Mouse (Mus musculus) forebrain, embryonic 14.5 days (tissue): ENCODE measurements at regions not wholly inside any gene's neighbourhood (a gene's known extent, or its start where the extent isn't known, plus 50 kb on each side); places are given as distances from the start of the nearest gene placed in this dataset.
"Not testable (repeated sequence)": the region's sequence is repeated elsewhere in the genome, so short reads cannot be mapped to it uniquely, and the experiment has no call there.

Experiments
- ATAC-seq: fragments of 200-750 bp; cut with Nextera tagmentation; 2 replicates; pipeline ENCODE4 v1.8.0; 2017; ENCODE audit warnings: mild to moderate bottlenecking, moderate library complexity
- DNase-seq: peaks from one replicate; pipeline ENCODE4 v3.0.0-alpha.2; 2015; ENCODE audit warnings: low spot score
- H3K27ac ChIP-seq: fragments of 300-500 bp; sonication (generic); 2 replicates; pipeline ENCODE4 v1.5.1; 2014; ENCODE audit warnings: low read depth, mild to moderate bottlenecking, control low read depth, low read length, moderate library complexity
- H3K27me3 ChIP-seq: fragments of 300-500 bp; sonication (generic); replicated peaks from 2 replicates; pipeline ENCODE4 v1.6.1; 2014; ENCODE audit warnings: low read length, control low read depth, mixed read lengths; ENCODE audit not compliant: control insufficient read depth, insufficient read depth
- H3K36me3 ChIP-seq: fragments of 300-500 bp; sonication (generic); 2 replicates; pipeline ENCODE4 v1.6.1; 2014; ENCODE audit warnings: low read length, control low read depth; ENCODE audit not compliant: control insufficient read depth, insufficient read depth
- H3K4me1 ChIP-seq: fragments of 300-500 bp; sonication (generic); 2 replicates; pipeline ENCODE4 v1.6.1; 2014; ENCODE audit warnings: antibody characterized with exemption, low read length, control low read depth; ENCODE audit not compliant: control insufficient read depth, insufficient read depth
- H3K4me2 ChIP-seq: fragments of 300-500 bp; sonication (generic); 2 replicates; pipeline ENCODE4 v1.6.1; 2014; ENCODE audit warnings: mild to moderate bottlenecking, control low read depth, low read length
- H3K4me3 ChIP-seq: fragments of 300-500 bp; sonication (generic); 2 replicates; pipeline ENCODE4 v1.5.1; 2014; ENCODE audit warnings: low read depth, low read length, control low read depth
- H3K9ac ChIP-seq: fragments of 300-500 bp; sonication (generic); 2 replicates; pipeline ENCODE4 v1.6.1; 2014; ENCODE audit warnings: mild to moderate bottlenecking, low read length, control low read depth, moderate library complexity
- H3K9me3 ChIP-seq: fragments of 300-500 bp; sonication (generic); replicated peaks from 2 replicates; pipeline ENCODE4 v1.6.1; 2016; ENCODE audit warnings: low read length, control low read depth, mixed read lengths; ENCODE audit not compliant: control insufficient read depth
- WGBS: fragments of 180-500 bp; shearing (Covaris S2); extraction: QIAGEN DNeasy Blood & Tissue Kit; methylation state at CpG from one replicate; pipeline ENCODE4 v1.1.7; 2014; 5-methylcytosine and 5-hydroxymethylcytosine counted together

DNA sequence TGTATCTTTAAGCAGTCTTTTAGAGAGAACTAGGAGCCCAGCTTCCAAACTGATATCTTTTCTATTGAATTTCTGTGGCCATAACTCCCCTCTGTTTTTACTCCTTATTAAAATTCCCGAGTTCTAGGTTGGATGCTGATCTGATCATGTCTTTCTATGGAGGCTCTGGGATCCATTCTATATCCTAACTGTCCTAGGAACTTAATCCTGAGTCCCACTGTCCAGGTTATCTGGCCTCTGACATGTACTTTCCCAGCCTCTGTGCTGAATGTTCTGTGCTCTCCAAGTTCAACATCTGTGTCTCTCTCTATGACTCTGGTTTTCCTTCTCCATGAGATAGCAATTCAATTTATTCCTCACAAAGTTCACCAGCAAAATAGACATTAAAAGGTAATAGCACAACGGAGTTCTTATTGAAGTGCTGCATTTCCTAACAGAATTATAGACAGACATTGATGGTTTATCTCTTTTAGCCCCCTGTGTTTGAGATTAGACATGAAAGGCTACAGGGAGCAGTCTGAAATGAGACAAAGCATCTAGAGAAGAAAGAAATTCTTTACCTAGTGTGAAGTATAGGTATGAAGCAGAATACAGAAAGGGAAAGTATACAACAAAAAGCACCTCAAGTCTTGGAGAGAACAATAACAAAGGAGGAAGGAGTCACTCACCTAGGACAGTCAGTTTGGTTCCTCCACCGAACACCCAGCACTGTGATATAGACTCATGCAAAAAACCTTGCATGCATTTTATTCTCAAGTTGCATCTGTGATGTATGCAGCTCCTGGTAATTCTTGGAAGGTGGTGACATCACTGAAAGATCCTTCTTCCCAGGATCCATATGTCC lies 185.9 kb downstream of the Hira start:
- Histone ChIP-seq H3K4me3 (no peak overlapping the region), H3K27me3 (no peaks in the 10 kb centered on the region), H3K36me3 (no peaks in the 10 kb centered on the region), H3K9me3 (no peaks in the 10 kb centered on the region), H3K4me2 (no peak overlapping the region), H3K4me1 (no peaks in the 10 kb centered on the region), H3K27ac (no peak overlapping the region), H3K9ac (no peak overlapping the region)
- ATAC-seq (no peak), DNase-seq (no peak)
- WGBS: 67% methylated on average over 3 of the region's 3 CpGs

DNA sequence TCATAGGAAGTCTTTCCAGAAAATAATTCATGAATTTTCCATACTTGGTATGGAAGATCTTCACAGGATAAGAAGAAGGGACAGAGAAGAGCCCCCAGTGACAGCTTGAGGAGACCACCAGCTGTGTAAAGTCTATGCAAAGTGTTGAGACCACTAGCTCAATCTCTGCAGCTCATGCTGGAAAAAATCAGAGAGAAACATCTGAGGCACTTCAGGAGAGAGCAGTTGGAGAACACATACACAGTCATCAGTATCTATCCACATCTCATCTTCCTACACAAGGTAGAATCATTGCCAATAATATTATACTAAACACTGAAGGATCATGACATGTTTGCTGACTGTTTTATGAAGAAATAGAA lies 186.5 kb downstream of the Hira start:
- DNase-seq (no peak), ATAC-seq (no peak)
- Histone ChIP-seq H3K4me3 (no peak overlapping the region), H3K4me1 (no peaks in the 10 kb centered on the region), H3K27ac (no peak overlapping the region), H3K4me2 (no peak overlapping the region), H3K9me3 (no peaks in the 10 kb centered on the region), H3K36me3 (no peaks in the 10 kb centered on the region), H3K27me3 (no peaks in the 10 kb centered on the region), H3K9ac (no peak overlapping the region)

- Histone ChIP-seq H3K9me3 (no peaks in the 10 kb centered on the region), H3K27ac (no peak overlapping the region), H3K9ac (no peak overlapping the region), H3K4me2 (no peak overlapping the region), H3K27me3 (no peaks in the 10 kb centered on the region), H3K4me1 (no peaks in the 10 kb centered on the region), H3K4me3 (no peak overlapping the region), H3K36me3 (no peaks in the 10 kb centered on the region)
- DNase-seq (no peak), ATAC-seq (no peak)
These were observed 187.6 kb downstream of the Hira start for GRCm38 (mm10) chr16:19064397-19064796.

DNA sequence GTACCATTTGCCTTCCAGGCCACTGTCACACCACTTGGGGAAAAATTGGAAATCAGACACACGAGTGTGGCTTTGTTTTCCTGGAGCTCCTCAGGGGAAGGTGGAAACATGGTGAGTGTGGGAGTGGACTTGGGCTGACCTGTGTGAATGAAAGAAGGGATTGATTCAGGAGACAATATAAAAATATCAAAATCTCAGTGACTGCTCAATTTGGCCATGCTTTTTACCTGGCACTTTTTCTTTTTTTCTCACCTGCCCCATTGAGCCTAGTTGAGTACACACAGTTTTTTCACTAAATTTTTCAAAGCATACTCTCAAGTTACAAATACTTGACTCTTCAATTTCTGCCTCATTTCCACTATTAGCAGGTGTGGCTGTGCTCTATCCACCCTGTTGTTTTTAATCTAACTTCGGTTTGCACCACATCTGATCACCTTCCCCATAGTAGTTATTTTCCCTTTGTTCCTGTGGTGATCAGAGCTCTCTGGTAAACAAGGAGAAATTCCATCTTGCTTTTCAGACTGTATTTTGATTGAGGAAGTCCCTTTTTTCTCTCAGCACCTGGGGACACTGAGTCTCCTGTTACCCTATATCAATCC lies 188.8 kb downstream of the Hira start:
- no peak overlapping the region for H3K27ac ChIP-seq
- H3K36me3 ChIP-seq: no peaks in the 10 kb centered on the region
- no peaks in the 10 kb centered on the region for H3K4me1 ChIP-seq
- no peak overlapping the region for H3K9ac ChIP-seq
- ATAC-seq (no peak), DNase-seq (no peak)
- H3K4me2 ChIP-seq: no peak overlapping the region
- no peak overlapping the region for H3K4me3 ChIP-seq
- no peaks in the 10 kb centered on the region for H3K9me3 ChIP-seq
- 87% methylated on average over 2 of the region's 2 CpGs for WGBS
- no peaks in the 10 kb centered on the region for H3K27me3 ChIP-seq

GRCm38 (mm10) chr16:19066700-19067310 lies 190.0 kb downstream of the Hira start:
- no peak for ATAC-seq
- no peak for DNase-seq

DNA sequence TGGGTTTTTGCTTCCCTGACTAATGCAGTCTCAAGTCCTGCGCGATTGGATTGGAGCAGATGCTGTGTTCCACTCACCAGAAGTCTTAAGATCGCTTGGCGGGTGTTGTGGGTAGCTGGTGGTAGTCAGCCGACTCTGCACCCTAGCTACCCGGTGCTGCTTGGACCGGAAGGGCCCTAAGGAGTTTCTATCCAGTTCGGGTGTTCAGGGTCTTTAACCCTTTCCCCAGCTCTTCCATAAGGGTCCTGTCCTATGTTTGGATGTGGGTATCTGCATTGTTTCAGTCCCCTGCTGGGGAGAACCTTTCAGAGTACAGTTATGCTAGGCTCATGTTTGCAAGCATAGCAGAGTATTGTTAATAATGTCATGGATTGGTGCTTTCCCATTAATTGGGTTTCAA lies 206.7 kb downstream of the Hira start:
- H3K4me3 ChIP-seq, H3K36me3 ChIP-seq, H3K4me1 ChIP-seq, H3K9ac ChIP-seq, H3K27me3 ChIP-seq, H3K9me3 ChIP-seq, ATAC-seq, DNase-seq, H3K4me2 ChIP-seq, H3K27ac ChIP-seq: not testable (repeated sequence)
- WGBS: 83% methylated on average over 7 of the region's 8 CpGs

More at GRCm38 (mm10) chr16:19066700-19067310, 190.0 kb downstream of the Hira start:
- WGBS: 71% methylated on average over 3 of the region's 3 CpGs
- Histone ChIP-seq H3K27ac (no peak overlapping the region), H3K36me3 (no peaks in the 10 kb centered on the region), H3K9ac (no peak overlapping the region), H3K9me3 (no peaks in the 10 kb centered on the region), H3K4me1 (no peaks in the 10 kb centered on the region), H3K27me3 (no peaks in the 10 kb centered on the region), H3K4me3 (no peak overlapping the region), H3K4me2 (no peak overlapping the region)

DNA sequence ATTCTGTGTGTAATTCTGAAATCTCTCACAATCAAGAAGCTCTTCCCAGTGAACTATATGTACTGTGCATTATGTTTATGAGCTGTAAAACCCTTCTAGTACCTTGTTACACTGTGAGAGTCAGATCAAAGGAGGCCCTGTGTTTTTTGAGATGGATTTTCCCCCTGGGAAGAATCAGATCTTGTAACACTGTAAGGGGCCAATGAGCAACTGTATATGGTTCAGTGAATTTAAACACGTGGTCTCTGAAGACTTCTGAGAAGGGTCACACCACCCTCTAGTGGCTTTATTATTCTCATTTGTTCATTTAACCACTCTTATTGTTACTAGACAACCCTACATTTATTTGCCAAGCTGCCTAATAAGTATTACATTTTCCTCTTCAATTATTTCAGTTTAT lies 211.1 kb downstream of the Hira start:
- DNase-seq (peak; percentile 2), ATAC-seq (no peak)
- Histone ChIP-seq H3K4me2 (no peak overlapping the region), H3K9me3 (no peaks in the 10 kb centered on the region), H3K4me3 (no peak overlapping the region), H3K9ac (no peak overlapping the region), H3K4me1 (no peaks in the 10 kb centered on the region), H3K27ac (no peak overlapping the region), H3K36me3 (no peaks in the 10 kb centered on the region), H3K27me3 (no peaks in the 10 kb centered on the region)
- 17% methylated on average over 1 of the region's 1 CpGs for WGBS
